Mouse (Mus musculus) liver, embryonic 14.5 days (tissue): Measurements from ENCODE around the gene Zbtb21.

ENCODE experiments used
- CTCF ChIP-seq: IDR thresholded peaks from 2 replicates; pipeline ENCODE4 v1.5.1; 2016; ENCODE audit warnings: antibody characterized with exemption, low read depth, control low read depth
- EP300 ChIP-seq: IDR thresholded peaks from 2 replicates; pipeline ENCODE4 v1.6.1; 2016; ENCODE audit warnings: antibody characterized with exemption, low read depth

DNA sequence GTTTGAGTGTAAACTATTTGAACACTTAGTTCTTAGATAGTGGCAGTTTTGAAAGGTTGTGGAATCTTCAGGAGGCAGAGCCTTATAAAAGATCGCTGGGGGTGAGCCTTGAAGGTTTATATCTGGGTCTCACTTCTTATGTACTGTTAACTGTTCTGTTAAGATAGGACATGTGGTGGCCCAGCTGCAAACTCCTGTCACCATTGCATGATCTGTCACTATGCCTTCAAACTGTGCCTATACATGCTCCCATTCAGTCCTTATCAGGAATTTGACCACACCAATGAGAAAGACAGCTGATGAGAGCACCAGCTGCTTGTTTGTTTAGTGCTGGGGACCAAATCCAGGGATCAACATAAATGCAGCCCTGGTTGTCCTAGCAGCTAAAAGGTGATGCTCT is 14.9 kb upstream of the Zbtb21 start:
- no peak for TF ChIP-seq CTCF
- peak; percentile 64 for TF ChIP-seq EP300
